Mouse (Mus musculus) gastrocnemius, postnatal 10 days (tissue): Measurements from ENCODE around the gene Gpr142. TPM values are rescaled to one million over a fixed set of nuclear protein-coding genes. Genes with fewer than 3 reads are reported as not detected.
A peak's percentile ranks its signal among the peaks of the same experiment; 100 is the strongest.

Source experiments
- DNase-seq: peaks from one replicate; pipeline ENCODE4 v3.0.0; 2021; ENCODE audit warnings: mixed read lengths
- total RNA-seq, 2 experiments: library from RNA; stranded (reverse); gene quantifications; 2 replicates each; pipeline ENCODE4 v1.2.3; 2021

Gene Gpr142
- total RNA-seq, 2 experiments from 2014 or later, result not detected

DNA sequence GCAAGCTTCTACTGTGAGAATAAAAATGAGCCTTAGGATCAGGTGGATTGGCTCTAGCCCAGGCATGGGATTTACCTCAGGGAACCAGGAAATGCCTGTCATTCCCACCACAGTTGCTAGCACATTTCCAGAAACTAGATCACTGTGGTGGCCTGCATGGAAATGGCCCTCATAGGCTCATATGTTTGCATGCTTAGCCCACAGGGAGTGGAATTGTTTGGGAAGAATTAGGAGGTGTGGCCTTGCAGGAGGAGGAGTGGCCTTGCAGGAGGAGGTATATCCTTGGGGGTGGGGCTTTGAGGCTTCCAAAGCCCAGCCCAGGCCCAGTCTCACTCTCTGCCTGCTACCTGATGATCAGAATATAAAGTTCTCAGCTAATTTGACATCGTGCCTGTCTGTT lies 3.2 kb downstream of the Gpr142 start:
- DNase-seq, result no peak

DNA sequence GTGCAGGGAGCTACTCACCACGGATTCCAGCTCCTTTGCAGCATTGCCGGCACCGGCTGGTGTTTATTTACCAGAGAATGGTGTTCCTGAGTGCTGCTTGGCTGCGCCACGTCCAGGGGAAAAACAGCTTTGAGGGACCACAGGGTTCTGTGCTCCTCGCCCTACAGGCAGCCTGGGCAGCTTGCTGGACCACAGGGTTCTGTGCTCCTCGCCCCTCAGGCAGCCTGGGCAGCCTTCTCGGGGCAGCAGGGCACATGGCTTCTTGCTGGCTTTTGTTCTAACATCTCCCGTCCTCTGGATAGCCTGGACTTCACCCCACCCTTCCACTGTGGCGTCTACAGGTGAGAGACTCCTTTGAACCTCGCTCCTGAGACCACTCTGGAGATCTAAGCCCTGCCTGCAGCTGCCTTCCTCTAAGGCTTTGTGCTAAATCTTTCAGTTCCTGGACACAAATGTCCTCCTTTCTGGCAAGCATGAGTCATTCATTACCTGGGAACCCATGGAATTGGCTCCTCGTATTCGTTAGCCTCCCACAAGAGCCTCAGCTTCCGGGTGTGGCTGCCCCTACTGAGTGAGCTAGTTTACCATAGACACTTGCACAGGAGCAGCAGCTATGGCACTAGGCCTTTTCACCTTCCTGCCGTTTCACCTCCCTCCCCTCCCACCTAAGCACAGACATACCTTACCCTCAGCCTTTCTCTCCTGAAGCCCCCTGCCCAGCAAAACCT lies 4.0 kb downstream of the Gpr142 start:
- no peak for DNase-seq

DNA sequence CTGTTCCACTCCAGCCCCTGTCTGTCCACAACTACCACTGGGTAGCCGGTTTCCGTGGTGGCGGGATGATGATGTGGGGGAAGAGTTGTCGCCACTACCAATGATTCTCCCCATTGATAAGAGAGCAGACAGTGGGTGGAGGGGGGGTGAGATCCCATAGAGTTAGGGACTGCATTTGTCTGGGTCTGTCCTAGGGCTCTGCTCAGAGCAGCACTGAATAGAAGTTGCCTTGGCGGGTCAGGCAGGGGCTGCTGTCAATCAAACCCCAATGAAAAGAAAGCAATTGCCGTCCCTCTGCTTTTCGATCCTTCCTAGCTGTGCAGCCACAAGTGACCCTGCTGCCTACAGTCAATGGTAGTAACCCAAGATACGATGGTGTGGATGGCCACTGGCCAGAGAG lies 5.3 kb downstream of the Gpr142 start:
- no peak for DNase-seq

DNA sequence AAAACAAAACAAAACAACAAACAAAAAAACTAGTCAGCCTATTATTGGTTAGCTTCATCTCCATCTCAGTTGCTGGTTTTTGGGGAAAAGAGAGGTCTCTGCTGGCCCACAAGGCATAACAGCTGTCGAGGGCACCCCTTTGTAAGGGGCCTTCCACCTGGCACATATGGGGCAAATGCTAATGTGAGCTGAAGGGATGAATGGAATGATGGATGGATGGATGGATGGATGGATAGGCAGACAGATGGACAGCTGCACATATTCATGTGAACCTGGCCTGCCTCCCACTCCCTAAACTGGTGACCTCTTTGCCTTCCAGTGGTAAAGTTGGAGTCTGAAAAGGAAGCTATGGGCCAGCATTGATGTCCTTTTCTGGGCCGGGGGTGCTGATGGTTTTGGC lies 8.3 kb downstream of the Gpr142 start:
- no peak for DNase-seq

DNA sequence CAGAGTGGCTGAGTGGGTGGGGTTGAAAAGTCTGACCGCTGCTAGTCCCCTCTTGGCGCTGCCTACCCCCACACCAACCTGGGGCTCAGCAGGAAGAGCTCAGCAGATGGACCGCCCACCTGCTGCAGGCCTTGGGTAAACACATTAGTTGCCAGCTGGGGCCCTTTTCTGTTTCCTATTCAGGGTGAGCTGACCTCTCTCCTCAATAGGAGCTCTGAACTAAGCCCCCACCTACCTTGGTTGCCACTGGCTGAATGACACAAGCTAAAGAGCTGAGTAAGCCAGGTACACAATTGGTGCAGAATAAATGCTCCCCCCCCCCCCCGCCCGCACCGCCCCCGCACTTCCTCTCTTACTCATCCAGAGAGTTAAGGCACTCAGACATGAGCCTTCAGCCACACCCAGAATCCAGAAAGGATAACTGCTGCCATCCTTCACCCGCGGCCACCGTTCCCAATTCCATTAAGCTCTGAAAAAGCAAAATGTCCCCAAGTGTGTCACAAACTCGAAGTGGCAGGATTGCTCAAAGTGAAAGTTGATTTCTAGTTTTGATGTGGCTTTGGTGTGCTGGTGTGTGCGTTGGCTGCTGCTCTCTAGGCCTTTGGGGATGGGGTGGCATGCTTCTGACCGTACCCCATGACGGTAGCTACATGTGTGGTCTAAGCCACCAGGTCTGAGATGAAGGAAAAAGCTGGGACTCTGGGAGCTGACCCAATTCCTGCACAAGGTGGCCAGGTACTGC lies 9.1 kb downstream of the Gpr142 start:
- DNase-seq, result no peak

DNA sequence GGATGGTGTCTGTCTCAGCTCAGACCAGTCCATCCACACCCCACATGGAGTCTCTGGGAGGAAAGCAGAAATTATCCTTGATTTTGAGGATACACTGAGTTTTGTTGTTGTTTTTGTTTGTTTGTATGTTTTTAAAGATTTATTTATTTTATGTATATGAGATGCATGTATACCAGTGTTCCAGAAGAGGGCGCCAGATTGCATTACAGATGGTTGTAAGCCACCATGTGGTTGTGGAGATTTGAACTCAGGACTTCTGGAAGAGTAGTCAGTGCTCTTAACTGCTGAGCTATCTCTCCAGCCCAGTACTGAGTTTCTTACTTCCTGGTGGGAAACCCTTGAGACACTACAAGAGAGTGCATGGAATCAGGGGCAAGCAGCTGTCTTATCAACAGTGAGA lies 10.6 kb downstream of the Gpr142 start:
- no peak for DNase-seq

DNA sequence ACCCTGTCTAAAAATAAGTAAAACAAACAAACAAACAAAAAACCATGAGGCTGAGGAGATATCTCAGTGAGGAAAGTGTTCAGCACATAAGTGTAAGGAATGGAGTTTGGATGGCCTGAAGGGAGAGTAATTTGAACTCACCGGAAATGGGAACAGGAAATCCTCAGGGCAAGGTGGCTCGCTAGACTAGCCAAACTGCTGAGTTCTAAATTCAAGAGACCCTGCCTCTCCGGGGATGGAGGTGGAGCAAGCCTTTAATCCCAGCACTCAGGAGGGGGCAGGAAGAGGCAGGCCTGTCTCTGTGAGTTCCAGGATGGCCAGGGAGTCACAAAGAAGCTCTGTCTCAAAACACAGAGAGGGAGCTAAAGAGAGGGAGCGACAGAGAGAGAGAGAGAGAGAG lies 11.6 kb downstream of the Gpr142 start:
- no peak for DNase-seq

DNA sequence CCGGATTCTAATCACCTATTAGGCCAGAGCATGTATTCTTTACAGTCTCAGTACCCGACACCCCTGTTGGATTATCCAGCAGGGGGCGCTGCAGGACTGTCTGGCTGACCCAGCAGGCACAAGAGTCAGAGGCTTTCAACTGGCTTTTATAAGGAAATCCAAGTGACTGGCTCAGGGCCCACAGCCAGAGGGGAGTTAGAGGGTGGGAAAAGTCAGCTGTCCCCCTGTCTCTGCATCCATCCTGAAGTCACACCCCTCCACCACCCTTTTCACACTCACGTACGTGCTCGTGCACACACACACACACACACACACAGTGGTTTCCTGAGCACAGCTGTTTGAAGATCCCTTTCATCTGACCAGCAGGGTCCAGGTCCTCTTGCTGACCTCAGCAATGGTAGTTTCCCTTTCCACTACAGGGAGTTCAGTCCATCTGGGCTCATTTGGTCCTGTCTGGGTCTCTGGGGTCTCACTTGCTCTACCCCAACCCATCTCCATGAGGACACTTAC lies 14.1 kb downstream of the Gpr142 start:
- peak; percentile 99 for DNase-seq

DNA sequence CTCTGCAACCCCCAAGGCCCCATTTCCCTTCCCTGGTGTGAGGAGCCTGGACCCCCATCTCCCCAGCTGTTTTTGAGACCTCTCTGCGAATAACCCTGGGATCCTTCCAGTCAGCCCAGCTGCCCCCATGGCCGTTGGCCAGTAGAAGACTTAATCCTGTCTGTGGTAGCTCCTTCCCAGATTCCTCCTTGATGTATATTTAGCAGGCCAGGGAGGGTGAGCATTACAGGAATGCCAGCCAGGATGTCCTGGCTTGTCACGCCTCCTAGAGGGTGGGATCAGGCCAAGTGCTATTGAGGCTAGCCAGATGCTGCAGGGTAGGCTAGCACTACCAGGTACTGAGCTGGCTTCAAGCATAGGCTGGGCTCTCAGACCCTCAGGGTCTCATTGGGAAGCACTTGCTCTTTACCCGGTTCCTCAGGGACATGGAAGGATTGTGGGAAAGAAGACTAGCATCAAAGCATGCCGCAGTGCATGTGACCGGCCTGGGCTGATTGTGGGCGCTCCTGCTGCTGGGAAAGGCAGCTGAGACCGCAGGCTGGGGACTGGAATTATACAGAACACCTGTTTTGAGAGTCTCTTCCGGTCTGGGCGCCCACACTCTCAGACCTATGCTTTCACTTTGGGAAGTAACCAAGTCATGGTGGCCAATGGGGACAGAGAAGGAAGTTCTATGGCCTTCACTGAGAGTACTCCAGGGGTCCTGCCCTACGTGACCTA lies 16.3 kb downstream of the Gpr142 start:
- no peak for DNase-seq

DNA sequence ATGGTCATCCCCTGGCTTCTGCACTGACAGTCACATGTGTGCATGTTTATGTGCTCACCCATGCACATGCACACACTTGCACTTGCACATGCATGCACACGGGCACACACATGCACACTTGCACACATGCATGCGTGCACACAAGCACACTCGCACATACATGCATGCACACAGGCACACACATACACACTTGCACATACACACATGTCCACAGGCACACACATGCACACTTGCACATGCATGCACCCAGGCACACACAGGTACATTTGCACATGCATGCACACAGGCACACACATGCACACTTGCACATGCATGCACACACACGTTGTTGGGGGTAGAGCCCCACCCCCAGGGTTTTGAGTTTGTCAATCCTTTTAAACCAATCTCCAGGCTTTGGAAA lies 18.2 kb downstream of the Gpr142 start:
- no peak for DNase-seq

DNA sequence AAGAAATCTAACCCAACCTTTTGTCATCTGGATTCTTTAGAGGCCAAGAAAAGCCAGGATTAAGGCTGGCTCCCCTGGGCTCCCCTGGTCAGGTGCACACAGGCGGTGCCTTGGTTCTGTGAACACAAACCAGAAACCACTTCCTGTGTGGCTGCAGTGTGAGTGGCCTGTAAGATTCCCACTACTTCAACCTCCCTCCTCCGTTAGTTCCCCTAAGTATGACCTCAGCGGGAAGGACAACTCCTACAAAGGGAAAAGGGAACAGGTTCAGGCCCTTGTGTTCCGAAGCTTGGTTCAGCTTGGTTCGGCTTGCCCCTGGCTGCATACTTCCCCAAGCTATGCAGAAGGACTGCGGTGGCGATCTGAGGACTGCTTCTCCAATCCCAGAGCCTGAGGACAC lies 19.5 kb downstream of the Gpr142 start:
- no peak for DNase-seq

DNA sequence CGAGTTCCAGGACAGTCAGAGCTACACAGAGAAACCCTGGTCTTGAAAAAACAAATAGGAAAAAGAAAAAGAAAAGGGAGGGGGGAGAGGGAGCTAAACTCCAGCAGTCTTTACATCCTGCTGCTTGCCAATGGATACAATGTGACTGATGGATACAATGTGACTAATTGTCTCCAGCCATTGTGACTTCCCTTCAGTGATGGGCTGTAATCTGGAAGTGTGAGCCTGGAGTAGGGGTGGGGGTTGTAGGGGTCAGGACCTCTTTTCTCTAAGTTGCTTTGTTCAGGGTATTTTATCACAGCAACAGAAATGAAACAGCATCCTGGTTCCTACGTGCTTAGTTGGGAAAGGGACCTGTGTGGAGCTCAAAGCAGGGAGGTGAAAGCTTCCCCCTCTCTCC lies 20.4 kb downstream of the Gpr142 start:
- no peak for DNase-seq

DNA sequence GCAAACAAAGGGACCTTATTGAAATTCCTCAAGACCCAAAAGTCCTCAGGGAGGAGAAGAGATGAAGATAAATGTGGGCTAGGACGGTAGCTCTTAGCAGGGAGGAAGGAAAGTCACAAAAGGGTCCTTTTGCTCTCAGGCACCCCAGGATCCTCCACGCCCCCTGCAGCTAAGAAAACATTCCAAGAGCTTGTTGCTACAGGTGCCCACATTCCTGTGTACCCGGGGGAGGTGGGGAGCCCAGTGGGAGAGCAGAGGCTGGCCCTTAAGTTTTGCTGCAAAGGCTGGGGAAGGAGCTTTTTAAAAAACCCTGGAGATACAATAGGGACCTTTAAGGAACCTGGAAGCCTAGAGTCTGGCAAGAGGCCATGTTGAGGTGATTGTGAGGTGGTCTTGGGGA lies 21.7 kb downstream of the Gpr142 start:
- DNase-seq, result no peak

DNA sequence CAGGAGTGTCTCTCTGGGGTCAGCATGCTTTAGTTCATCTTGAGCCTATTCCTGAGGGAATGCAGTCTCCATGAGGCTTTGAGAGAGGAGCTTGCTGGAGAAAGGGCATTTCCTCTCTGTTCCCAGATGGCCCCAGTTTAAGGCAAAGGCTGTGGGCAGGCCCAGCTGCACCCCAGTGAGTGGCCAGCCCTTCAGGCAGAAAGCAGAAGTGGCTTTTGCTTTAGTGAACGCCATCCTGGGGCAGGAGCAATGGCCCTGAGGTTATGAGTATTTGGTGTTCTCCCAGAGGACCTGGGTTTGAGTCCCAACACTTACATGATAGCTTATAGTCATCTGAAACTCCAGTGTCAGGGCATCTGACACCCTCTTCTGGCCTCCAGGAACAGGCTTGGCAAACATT lies 22.6 kb downstream of the Gpr142 start:
- DNase-seq, result no peak

DNA sequence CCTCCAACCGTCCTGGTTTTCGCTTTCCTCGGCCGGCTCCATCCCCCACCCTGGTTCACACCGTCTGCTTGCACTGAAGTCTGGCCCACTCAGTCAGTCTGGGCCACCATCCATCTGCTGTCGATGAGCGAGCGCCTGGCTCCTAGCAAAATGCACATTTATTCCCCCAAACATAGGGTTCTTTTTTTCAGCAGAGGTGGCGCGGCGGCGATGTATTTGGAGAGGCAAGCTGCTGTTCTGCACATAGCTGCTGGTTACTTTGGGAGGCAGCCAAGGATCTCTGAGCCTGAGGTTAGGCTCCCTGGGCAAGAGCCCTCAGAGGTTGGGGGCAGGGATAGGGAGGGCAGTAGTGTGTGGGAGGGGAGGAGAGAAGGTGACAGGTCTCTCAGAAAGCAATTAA lies 24.0 kb downstream of the Gpr142 start:
- DNase-seq, result peak; percentile 48

DNA sequence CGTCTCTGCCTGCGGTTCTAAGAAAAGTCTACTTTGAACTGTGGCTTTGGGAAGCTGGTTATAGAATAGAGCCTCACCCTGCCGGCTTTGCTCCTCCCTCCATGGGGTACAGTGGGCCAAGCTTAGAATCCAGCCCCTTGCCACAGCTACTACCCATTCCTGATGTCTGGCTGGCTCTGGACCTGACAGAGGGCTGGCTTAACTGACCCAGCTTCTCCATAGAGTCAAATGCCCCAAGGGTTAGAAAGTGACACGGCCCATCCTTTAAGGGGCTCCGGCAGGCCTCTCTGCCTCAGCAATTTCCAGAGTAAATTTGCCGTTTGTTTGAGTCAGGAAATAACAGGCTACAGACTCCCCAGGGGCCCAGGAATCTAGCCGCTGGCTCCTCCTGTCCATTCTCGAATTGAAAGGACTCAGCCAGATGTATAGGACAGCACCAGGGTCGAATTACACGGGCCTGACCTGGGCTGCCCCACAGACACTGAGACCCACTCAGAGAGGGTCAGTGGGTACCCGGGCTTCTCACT lies 24.5 kb downstream of the Gpr142 start:
- no peak for DNase-seq

DNA sequence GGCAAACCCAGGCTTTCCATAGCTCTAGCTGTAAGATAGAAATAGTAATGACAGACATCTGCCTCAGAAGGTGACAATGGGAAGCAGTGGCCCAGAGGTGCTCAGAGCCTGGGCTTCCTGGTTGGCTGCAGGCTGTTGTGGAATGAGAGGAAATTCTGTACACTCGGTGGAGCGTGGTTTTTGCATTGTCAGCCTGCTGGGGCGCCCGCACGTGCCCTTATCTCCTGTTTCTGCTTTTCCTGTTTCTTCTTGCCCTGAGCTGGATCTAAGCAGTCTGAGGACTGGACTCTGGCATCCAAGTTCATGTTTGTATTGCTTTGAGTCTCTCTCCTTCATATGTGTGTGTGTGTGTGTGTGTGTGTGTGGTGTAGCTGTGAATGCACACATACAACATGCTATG lies 28.0 kb downstream of the Gpr142 start:
- DNase-seq, result no peak

DNA sequence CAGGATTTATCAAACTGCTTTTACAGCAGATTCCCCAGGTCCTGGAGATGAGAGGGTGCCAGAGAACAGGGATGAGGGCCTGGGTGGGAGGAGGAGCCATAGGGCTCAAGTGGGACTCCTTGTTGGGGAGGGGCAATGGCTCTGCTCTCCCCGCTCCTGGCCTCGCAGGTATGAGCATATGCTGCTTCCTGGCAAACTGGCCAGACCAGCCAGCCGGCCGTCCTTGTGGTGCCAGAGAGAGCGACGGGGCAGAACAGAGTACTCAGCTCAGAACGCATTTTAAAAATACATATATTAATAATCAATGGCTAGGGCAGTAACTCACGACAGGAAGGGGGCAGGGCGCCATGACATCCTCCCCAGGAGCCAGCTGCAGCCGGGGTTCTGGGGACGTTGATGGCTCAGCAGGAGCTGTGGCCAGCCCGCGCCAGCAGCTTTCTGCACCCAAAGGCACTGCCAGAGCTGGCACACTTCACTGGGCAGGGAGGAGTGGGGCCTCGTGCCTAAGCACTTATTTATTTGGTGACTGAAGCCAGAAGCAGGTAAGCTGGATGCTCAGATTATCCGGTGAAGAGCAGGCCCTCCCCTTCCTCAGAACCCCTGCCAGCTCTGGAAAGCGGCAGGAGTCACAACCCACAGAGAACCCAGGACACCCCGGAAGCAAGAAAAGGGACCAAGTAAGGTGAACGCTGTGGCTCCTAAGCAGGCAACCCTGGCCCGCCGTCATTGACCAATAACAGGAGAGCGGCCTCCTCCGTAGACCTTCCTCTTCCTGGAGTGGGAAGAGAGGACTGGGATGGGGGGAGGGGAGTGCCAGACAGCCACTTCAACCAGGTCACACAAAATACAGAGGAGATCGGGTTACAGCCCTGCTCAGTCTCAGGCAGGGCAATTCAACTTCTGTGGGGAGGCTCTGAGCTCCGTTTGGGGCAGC lies 31.0 kb downstream of the Gpr142 start:
- DNase-seq, result peak; percentile 66

DNA sequence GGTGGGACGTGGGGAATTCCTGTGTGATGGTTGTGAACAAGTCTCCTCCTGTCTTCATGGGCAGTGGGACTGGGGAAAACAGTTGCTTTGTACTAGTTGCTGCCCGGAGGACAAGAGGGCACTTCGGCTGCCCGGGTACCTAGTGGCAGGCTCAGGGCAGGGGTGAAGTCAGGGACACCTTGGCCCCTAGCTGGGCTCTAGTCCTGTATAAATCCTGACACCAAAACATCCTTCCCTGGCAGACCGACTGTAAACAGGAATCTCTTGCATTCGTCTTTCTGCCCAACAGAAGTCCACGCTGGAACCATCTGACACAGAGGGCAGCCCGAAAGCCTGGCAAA lies 31.7 kb downstream of the Gpr142 start:
- DNase-seq, result no peak

DNA sequence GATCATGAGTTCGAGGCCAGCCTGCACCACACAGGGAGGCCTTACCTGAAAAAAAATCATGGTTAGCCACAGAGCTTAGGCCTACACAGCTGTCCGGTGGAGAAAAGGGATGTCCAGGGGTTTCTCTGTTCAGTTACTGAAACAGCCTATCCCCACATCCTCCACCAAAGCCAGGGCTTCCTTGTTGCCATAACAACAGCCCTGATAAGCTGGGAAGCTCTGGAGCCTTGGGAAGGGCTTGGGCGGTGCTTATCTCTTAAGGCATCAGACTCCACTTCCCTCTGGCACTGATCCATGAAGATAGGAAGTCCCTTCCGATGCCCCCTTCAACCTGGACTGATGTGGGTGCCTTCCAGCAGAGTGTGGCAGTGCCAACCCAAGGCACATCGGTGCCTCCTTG lies 34.4 kb downstream of the Gpr142 start:
- no peak for DNase-seq

DNA sequence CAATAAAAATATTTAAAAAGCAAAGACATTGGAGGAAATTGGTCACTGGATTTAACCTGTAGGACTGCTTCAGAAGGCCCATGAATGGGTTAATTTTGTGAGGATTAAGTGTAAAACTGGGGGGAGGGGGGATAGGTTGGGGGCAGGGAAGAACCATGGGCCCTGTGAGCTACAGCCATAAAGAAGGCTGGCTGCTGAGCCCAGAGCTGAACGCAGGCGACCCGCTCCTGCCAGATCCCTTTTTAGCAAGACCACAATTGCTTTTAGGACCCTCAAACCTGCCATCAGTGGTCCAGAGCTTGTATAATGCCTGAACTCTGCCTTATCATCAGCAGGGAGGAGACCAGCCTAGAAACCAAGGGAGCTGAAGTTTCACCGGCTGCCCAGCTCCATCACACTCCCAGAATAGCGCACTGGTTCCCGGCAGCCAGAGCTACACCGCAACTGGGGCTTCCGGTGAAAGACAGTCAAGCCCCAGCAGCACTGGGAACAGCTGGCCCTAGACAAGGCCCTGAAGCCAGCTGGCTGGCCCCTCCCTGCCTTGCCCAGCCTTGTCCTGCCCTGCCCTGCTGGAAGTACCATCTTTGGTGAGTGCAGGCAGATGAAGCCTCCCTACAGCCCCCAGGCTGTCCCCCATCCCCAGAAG lies 45.2 kb downstream of the Gpr142 start:
- DNase-seq, result peak; percentile 69
